In genomic region chr16:97897346-97898024, GRCm38 (mm10) we compare ENCODE assay signal across 11 mouse cellular contexts. TPM values are rescaled to one million over a fixed set of nuclear protein-coding genes. Genes with fewer than 3 reads are reported as not detected.
DNase-seq lines count a peak whose midpoint lies in the region; ATAC-seq and TF ChIP-seq lines count a peak whose summit lies in the region.
"Had no signal": no experiment of that assay in that cellular context is flagged by ENCODE, and none has a peak within 500 bp of the region (broad histone marks: within the 10 kb centered on the region; RNA-seq: fewer than 3 reads in every experiment).

No protein-coding gene starts in this region.

- no peaks in the 10 kb centered on the region for H3K36me3 ChIP-seq in midbrain, postnatal 0 days (ENCODE audit: insufficient read depth, low read length)
- H3K36me3 ChIP-seq in midbrain, embryonic 10.5 days: no peaks in the 10 kb centered on the region
- H3K36me3 ChIP-seq: embryonic facial prominence, embryonic 13.5 days; limb, embryonic 15.5 days had no signal

- no peaks in the 10 kb centered on the region for H3K9me3 ChIP-seq in midbrain, postnatal 0 days (ENCODE audit: low read length)
- H3K9me3 ChIP-seq in midbrain, embryonic 10.5 days (replicated peaks): no peaks in the 10 kb centered on the region
- H3K9me3 ChIP-seq: embryonic facial prominence, embryonic 13.5 days; limb, embryonic 15.5 days had no signal

- peak; percentile 40 for DNase-seq in midbrain, postnatal 0 days (ENCODE audit: low spot score)
- DNase-seq in midbrain, embryonic 10.5 days (ENCODE audit: low spot score): no peak
- peak; percentile 24 for DNase-seq in gastrocnemius, postnatal 10 days
- DNase-seq in kidney, postnatal 10 days: peak; percentile 67
- peak; percentile 24 for DNase-seq in telencephalon, adult 2 months (ENCODE audit: low read depth, low spot score)
- DNase-seq in MN1 (ENCODE audit: low spot score): no peak
- DNase-seq in B cell, adult 2 months: no peak

- no peak overlapping the region for H3K4me3 ChIP-seq in midbrain, postnatal 0 days (ENCODE audit: low read depth, low read length)
- no peak overlapping the region for H3K4me3 ChIP-seq in midbrain, embryonic 10.5 days
- H3K4me3 ChIP-seq: embryonic facial prominence, embryonic 13.5 days; limb, embryonic 15.5 days had no signal

- H3K9ac ChIP-seq in midbrain, postnatal 0 days (replicated peaks; ENCODE audit: low read length, poor library complexity, severe bottlenecking): no peak overlapping the region
- H3K9ac ChIP-seq: embryonic facial prominence, embryonic 13.5 days; limb, embryonic 15.5 days had no signal

- no peaks in the 10 kb centered on the region for H3K27me3 ChIP-seq in midbrain, postnatal 0 days (ENCODE audit: insufficient read depth, low read length)
- no peaks in the 10 kb centered on the region for H3K27me3 ChIP-seq in midbrain, embryonic 10.5 days (ENCODE audit: low read depth, poor library complexity, severe bottlenecking)
- H3K27me3 ChIP-seq: embryonic facial prominence, embryonic 13.5 days; limb, embryonic 15.5 days; Patski had no signal

- no peak for ATAC-seq in midbrain, postnatal 0 days (ENCODE audit: low FRiP score)
- ATAC-seq in inflammation-experienced regulatory T-cells, adult 6 months: no peak
- ATAC-seq: Patski had no signal

- no peak for TF ChIP-seq CTCF in midbrain, postnatal 0 days (IDR thresholded peaks at IDR 0.05)

- 81% methylated on average over 5 of the region's 5 CpGs for WGBS in midbrain, postnatal 0 days
- 84% methylated on average over 5 of the region's 5 CpGs for WGBS in midbrain, embryonic 10.5 days

- H3K4me1 ChIP-seq in midbrain, postnatal 0 days (ENCODE audit: insufficient read depth, low read length): no peaks in the 10 kb centered on the region
- peaks cover 10% of the 10 kb centered on the region for H3K4me1 ChIP-seq in midbrain, embryonic 10.5 days
- H3K4me1 ChIP-seq: embryonic facial prominence, embryonic 13.5 days had no signal

- no peak overlapping the region for H3K4me2 ChIP-seq in midbrain, postnatal 0 days (ENCODE audit: low read depth, low read length, poor library complexity, severe bottlenecking)
- H3K4me2 ChIP-seq: embryonic facial prominence, embryonic 13.5 days; limb, embryonic 15.5 days had no signal

- H3K27ac ChIP-seq in midbrain, postnatal 0 days (ENCODE audit: low read depth, low read length): no peak overlapping the region
- no peak overlapping the region for H3K27ac ChIP-seq in midbrain, embryonic 10.5 days (replicated peaks)
- H3K27ac ChIP-seq: embryonic facial prominence, embryonic 13.5 days; limb, embryonic 15.5 days had no signal

RNA-seq across cellular contexts. Expression of gene Prdm15, which starts 45.8 kb away (rescaled TPM):
- 6.2 and 12.9 TPM in 2 replicates for total RNA-seq in midbrain, postnatal 0 days (2014; rRNA removed)
- polyA plus RNA-seq in midbrain, postnatal 0 days (2015; fragmentation: Nextera tagmentation; extraction: Ambion mirVana): 4.6 and 5.6 TPM in 2 replicates
- polyA plus RNA-seq in midbrain, embryonic 10.5 days (2016; fragmentation: Nextera tagmentation; extraction: Ambion mirVana): 13.4 and 14.8 TPM in 2 replicates
- 1 to 10 TPM; 4.9 to 8.4 TPM for total RNA-seq in gastrocnemius, postnatal 10 days (2021)
- 10 to 100 TPM; 12.5 to 16.0 (median 14.0) TPM for polyA plus RNA-seq in inflammation-experienced regulatory T-cells, adult 6 months (2017; shearing (Covaris generic))

Comparison
In these comparisons a context has a peak if more than half of its experiments do, and no peak if none do; other contexts are left out.
1. DNase-seq: peak in midbrain, postnatal 0 days (single experiment), gastrocnemius, postnatal 10 days (single experiment), kidney, postnatal 10 days (single experiment) and telencephalon, adult 2 months (single experiment); none in midbrain, embryonic 10.5 days (single experiment), MN1 (single experiment) and B cell, adult 2 months (0 of 2).